Mouse (Mus musculus) C2C12 (cell line): ENCODE measurements around the gene Ppp1r12b. TPM values are rescaled to one million over a fixed set of nuclear protein-coding genes. Genes with fewer than 3 reads are reported as not detected.

ENCODE experiments used
- H3K27me3 ChIP-seq: one replicate; pipeline ENCODE4 v1.6.1; 2011; ENCODE audit not compliant: control insufficient read depth, insufficient read depth, insufficient read length
- H3K36me3 ChIP-seq: one replicate; pipeline ENCODE4 v1.6.1; 2011; ENCODE audit not compliant: control insufficient read depth, insufficient read depth
- H3K4me3 ChIP-seq: one replicate; pipeline ENCODE4 v1.5.1; 2011; ENCODE audit warnings: mild to moderate bottlenecking, control low read depth; ENCODE audit not compliant: poor library complexity, insufficient read depth, severe bottlenecking
- H3K79me2 ChIP-seq: one replicate; pipeline ENCODE4 v1.6.1; 2011; ENCODE audit not compliant: control insufficient read depth, insufficient read depth
- H3K79me3 ChIP-seq: one replicate; pipeline ENCODE4 v1.6.1; 2011; ENCODE audit warnings: low read depth, control low read depth
- H3ac ChIP-seq: one replicate; pipeline ENCODE3; 2011; ENCODE audit warnings: low read depth; ENCODE audit not compliant: control insufficient read depth, insufficient read length
- CEBPB ChIP-seq: IDR thresholded peaks from one replicate; pipeline ENCODE4 v1.6.1; 2011; ENCODE audit warnings: low read depth, mild to moderate bottlenecking, control low read depth, moderate library complexity
- CTCF ChIP-seq: IDR thresholded peaks from one replicate; pipeline ENCODE4 v1.5.1; 2011; ENCODE audit not compliant: control insufficient read depth, insufficient read depth, insufficient read length
- FOSL1 ChIP-seq: IDR thresholded peaks from one replicate; pipeline ENCODE4 v1.8.0; 2011; ENCODE audit warnings: mild to moderate bottlenecking, low read length; ENCODE audit not compliant: poor library complexity, insufficient read depth, severe bottlenecking
- MAX ChIP-seq: IDR thresholded peaks from one replicate; pipeline ENCODE4 v1.6.1; 2011; ENCODE audit warnings: mild to moderate bottlenecking, control low read depth
- MYOD1 ChIP-seq: IDR thresholded peaks from one replicate; pipeline ENCODE4 v1.6.1; 2011; ENCODE audit warnings: low read depth; ENCODE audit not compliant: control insufficient read depth, insufficient read length
- MYOG ChIP-seq: IDR thresholded peaks from one replicate; pipeline ENCODE4 v1.6.1; 2011; ENCODE audit not compliant: control insufficient read depth, insufficient read length; ENCODE audit errors: extremely low read depth
- USF1 ChIP-seq: IDR thresholded peaks from one replicate; pipeline ENCODE4 v1.6.1; 2011; ENCODE audit warnings: low read depth, mild to moderate bottlenecking, control low read depth, moderate library complexity
- polyA plus RNA-seq: library from polyadenylated mRNA; unstranded; fragments of >200 nt; fragmentation: generic; extraction: Trizol; gene quantifications from one replicate; pipeline ENCODE4 v1.2.1, GENCODE M21; 2012; ENCODE audit warnings: missing spikeins

Ppp1r12b gene
- polyA plus RNA-seq, 1 experiment, result 1.5 TPM

DNA sequence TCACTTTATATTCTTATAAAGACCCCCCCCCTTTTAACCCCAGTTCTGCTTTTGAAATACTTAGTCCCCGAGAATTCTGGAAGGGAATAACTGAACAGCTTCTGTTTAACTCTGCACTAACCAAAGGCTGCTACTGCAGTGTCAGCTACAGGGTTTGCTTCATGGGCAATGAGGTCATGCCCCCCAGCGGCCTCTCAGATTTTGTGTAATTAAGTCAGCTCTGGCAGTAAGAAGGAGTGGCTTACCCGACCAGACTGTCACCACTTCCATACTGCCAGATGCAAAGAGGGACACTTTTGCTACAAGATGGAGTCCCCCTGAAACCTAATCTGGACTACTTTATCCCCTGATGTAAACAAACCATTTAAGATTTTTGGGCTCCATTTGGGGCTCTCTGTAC lies 180.1 kb downstream of the Ppp1r12b start:
- no peak overlapping the region for H3ac ChIP-seq
- no peak for TF ChIP-seq CTCF
- no peak for TF ChIP-seq FOSL1
- TF ChIP-seq MYOD1, result no peak
- no peak for TF ChIP-seq MAX
- TF ChIP-seq MYOG, result no peak
- no peak for TF ChIP-seq USF1
- no peak for TF ChIP-seq CEBPB
- no peak overlapping the region for H3K4me3 ChIP-seq
- no peaks in the 10 kb centered on the region for H3K79me2 ChIP-seq
- H3K36me3 ChIP-seq, result peaks cover 8% of the 10 kb centered on the region
- no peaks in the 10 kb centered on the region for H3K79me3 ChIP-seq
- H3K27me3 ChIP-seq, result no peaks in the 10 kb centered on the region

DNA sequence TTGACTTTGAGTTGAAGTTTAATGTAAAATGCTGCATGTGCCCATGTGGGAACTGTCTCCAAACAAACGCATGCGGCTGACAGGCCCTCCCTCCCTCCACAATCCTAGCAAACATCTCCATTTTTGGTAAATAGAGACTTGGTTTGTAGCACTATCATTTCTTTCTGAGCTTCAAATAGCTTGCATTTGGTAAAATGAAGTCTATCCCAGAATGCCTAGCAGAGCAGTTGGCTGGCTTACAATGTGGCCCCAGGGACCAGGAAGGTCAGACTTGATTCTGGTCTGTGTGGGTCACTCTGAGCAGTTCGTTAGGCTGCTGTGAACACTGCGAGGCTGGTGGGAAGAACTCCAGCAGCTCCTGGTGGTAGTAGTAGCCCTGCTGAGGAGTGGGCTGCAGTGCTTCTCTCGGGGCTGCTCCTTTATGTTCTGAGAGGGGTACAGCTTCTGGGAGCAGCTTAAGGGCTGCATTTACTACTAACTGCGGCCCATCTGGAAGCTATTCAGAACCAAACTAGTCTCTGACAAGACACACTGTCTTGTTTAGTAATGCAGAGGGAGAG lies 180.9 kb downstream of the Ppp1r12b start:
- Histone ChIP-seq H3ac (no peak overlapping the region), H3K79me2 (no peaks in the 10 kb centered on the region), H3K36me3 (peaks cover 8% of the 10 kb centered on the region), H3K4me3 (no peak overlapping the region), H3K27me3 (no peaks in the 10 kb centered on the region), H3K79me3 (no peaks in the 10 kb centered on the region)
- TF ChIP-seq MYOG (no peak), MAX (no peak), CTCF (no peak), MYOD1 (no peak), CEBPB (no peak), FOSL1 (no peak), USF1 (no peak)

DNA sequence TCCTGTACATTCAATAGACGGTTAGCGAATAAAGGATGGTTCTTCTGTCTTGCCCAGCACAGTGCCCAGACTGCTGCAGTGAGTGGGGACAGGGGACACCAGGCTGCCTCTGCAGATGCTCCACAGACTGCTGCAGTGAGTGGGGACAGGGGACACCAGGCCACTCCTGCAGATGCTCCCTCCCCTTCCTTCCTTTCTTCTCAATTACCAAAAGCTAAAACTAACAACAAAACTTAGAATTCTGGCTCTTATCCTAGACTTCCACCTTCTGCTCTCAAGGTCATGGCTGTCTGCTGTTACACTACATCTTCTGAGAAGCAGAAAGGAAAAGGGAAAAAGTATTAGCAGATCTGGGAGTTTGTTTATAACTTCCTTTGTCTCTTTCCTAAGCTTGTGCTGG lies 181.5 kb downstream of the Ppp1r12b start:
- Histone ChIP-seq H3K79me3 (no peaks in the 10 kb centered on the region), H3K79me2 (no peaks in the 10 kb centered on the region), H3K27me3 (no peaks in the 10 kb centered on the region), H3K36me3 (peaks cover 8% of the 10 kb centered on the region), H3ac (no peak overlapping the region), H3K4me3 (no peak overlapping the region)
- TF ChIP-seq USF1, result no peak
- TF ChIP-seq MYOG, result no peak
- TF ChIP-seq MYOD1, result no peak
- TF ChIP-seq MAX, result no peak
- TF ChIP-seq CTCF, result no peak

DNA sequence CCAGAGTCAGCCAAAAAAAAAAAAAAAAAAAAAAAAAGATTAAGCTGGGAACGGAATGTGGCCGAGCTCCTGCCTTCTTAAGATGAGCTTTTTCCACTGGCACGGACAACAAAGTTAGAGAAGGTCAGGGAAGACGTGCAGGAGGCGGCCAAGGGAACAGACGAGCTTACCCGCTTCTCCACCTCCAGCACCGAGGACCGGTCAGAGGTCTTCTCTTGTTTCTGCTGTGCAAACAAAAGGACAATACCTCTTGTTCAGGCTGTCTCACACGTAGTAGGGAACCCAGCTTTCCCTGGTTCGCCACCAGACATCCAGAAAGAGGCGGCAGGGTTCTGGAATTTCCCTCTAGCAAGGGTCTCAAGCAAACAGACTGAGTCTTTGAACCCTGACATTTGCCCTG lies 182.5 kb downstream of the Ppp1r12b start:
- H3K4me3 ChIP-seq, result no peak overlapping the region
- H3K27me3 ChIP-seq, result no peaks in the 10 kb centered on the region
- H3K79me3 ChIP-seq, result no peaks in the 10 kb centered on the region
- TF ChIP-seq CTCF, result no peak
- TF ChIP-seq FOSL1, result no peak
- TF ChIP-seq MYOD1, result no peak
- no peak for TF ChIP-seq MYOG
- no peak for TF ChIP-seq MAX
- TF ChIP-seq USF1, result no peak
- no peak for TF ChIP-seq CEBPB
- H3K79me2 ChIP-seq, result no peaks in the 10 kb centered on the region
- no peak overlapping the region for H3ac ChIP-seq
- H3K36me3 ChIP-seq, result peaks cover 8% of the 10 kb centered on the region

DNA sequence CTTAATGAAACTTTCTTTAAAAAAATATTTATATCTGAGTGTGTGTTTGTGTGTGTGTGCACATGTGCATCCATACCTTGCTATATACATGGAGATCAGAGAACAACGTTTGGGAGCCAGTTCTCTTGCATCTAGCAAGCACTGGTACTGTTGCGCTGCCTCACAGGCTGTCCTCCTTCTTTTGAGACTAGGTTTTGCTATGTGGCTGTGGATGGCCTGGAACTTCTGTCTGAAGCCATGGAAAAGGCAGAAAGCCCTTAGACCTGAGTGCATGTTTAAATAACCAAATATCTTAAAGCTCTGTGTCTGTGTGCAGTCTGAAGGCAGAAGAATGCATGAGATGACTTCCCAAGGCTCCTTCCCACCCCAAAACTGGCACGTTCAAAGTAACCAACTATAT lies 182.9 kb downstream of the Ppp1r12b start:
- no peaks in the 10 kb centered on the region for H3K79me2 ChIP-seq
- no peaks in the 10 kb centered on the region for H3K27me3 ChIP-seq
- no peak overlapping the region for H3K4me3 ChIP-seq
- H3K79me3 ChIP-seq, result no peaks in the 10 kb centered on the region
- TF ChIP-seq CEBPB (no peak), MYOD1 (no peak), MYOG (no peak), MAX (no peak), FOSL1 (no peak), USF1 (no peak), CTCF (no peak)
- H3ac ChIP-seq, result no peak overlapping the region
- peaks cover 8% of the 10 kb centered on the region for H3K36me3 ChIP-seq

DNA sequence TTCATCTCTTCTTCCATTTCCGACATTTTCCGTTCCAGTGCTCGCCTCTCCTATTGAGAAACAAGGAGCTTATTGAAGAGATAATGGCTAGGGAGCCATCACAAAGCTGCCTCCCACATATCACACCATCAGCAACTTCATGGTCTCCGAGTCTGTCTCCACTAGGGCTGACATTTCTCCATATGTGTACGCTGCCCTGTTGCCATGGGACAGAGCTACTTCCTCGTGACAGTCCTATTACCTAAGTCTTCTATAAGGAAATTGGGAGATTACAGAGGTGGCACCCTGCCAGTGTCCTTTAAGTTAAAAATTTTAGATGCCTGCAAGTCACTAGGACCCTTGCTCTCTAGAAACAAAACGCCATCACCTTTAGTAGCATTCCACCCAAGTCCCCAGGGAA lies 183.7 kb downstream of the Ppp1r12b start:
- H3K36me3 ChIP-seq, result peaks cover 8% of the 10 kb centered on the region
- H3K27me3 ChIP-seq, result no peaks in the 10 kb centered on the region
- H3K79me3 ChIP-seq, result no peaks in the 10 kb centered on the region
- no peak overlapping the region for H3K4me3 ChIP-seq
- H3ac ChIP-seq, result no peak overlapping the region
- TF ChIP-seq MYOD1 (no peak), FOSL1 (no peak), CTCF (no peak), MAX (no peak), USF1 (no peak), MYOG (no peak), CEBPB (no peak)
- H3K79me2 ChIP-seq, result no peaks in the 10 kb centered on the region

DNA sequence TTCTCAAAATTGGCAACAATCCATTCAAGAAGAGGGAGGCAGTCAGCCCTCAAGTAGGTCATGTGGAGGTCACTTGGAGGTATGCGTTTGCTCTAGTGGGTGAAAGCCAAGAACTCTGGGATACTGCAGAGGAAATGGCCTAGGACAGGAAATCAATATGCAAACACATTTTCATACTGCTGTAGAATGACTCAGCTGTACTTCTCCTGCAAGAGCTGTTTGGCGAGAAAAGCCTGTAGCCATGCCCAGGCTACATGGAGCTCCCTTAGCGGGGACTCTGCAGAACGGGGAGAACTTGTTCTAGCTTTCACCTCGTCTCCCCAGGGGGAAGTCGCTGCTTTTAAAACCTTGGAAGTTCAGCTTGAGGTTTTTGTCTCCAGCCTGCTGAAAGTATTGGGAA lies 184.4 kb downstream of the Ppp1r12b start:
- no peaks in the 10 kb centered on the region for H3K79me2 ChIP-seq
- TF ChIP-seq MYOD1, result no peak
- no peak for TF ChIP-seq CTCF
- no peak for TF ChIP-seq CEBPB
- TF ChIP-seq MAX, result no peak
- TF ChIP-seq USF1, result no peak
- TF ChIP-seq MYOG, result no peak
- TF ChIP-seq FOSL1, result no peak

More for the DNA sequence above, 184.4 kb downstream of the Ppp1r12b start:
- Histone ChIP-seq H3K27me3 (no peaks in the 10 kb centered on the region), H3K79me3 (no peaks in the 10 kb centered on the region), H3K4me3 (no peak overlapping the region), H3K36me3 (peaks cover 7% of the 10 kb centered on the region), H3ac (no peak overlapping the region)
